Mouse (Mus musculus) stomach, postnatal 0 days (tissue): ENCODE data around the gene Pcdh7.

Source experiments
- CTCF ChIP-seq: IDR thresholded peaks from 2 replicates; pipeline ENCODE4 v1.5.1; 2016; ENCODE audit warnings: antibody characterized with exemption, low read depth, mild to moderate bottlenecking, moderate library complexity
- EP300 ChIP-seq: optimal IDR thresholded peaks from 2 replicates; pipeline ENCODE3; 2016; ENCODE audit warnings: antibody characterized with exemption

DNA sequence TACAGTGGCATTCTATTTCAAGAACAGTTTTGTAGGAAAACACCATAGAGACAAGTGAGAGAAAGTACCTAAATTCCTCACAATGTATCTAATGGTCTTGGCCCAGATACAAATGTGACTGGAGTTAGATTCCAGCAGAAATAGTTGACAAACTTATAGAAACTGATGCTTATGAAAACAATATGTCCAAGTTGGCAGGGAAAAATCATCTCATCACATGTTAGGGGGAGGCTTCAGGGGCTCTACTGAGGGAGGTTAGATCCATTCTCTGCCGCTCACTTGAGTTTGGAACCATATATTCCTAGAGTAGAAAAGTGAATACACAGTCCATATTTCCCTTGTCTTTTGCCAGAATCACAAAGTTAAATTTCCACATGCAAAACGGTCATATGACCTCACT lies 150.1 kb downstream of the Pcdh7 start:
- TF ChIP-seq CTCF = no peak
- no peak for TF ChIP-seq EP300
